Mouse (Mus musculus) embryonic fibroblast, embryonic 13.5 days (primary cell): Measurements from ENCODE around the gene Serp2.

Source experiments
- CTCF ChIP-seq: IDR thresholded peaks from 2 replicates; pipeline ENCODE4 v1.5.1; 2011; ENCODE audit warnings: mild to moderate bottlenecking, control low read depth, low read length, moderate library complexity, borderline replicate concordance; ENCODE audit not compliant: insufficient read depth
- POLR2A ChIP-seq: IDR thresholded peaks from 2 replicates; pipeline ENCODE4 v1.6.1; 2011; ENCODE audit warnings: low read depth, mild to moderate bottlenecking, control low read depth, low read length, moderate library complexity

DNA sequence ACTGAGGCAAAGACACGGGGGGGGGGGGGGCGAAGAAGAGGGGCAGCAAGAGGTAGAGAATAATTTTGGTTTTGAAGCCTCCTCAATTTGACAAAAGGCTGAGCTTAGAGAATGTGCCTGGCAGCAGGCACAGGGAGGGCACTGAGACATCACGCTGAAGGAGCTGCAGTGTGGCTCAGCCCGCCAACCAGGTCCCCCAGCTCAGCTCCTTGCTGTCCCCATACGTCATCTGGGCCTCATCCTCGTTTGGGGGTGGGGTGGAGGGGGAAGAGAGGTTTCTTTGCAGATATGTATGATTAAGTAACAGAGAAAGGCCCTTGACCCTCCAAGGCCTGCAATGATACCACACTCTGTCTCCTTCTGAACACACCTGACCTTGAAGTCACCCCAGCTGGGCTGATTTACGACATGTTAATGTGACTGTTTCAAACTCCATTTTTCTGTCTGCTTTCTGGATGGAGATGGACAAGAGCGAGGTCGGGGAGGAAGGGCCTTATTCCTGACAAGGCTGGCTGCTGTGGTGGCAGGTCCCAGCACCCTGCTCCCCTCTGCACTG, 28.9 kb downstream of the Serp2 start:
- TF ChIP-seq CTCF (no peak), POLR2A (no peak)
